Mouse (Mus musculus): Measurements from ENCODE around the gene Best2.
A peak's percentile ranks its signal among the peaks of the same experiment; 100 is the strongest.

The Best2 gene

DNA sequence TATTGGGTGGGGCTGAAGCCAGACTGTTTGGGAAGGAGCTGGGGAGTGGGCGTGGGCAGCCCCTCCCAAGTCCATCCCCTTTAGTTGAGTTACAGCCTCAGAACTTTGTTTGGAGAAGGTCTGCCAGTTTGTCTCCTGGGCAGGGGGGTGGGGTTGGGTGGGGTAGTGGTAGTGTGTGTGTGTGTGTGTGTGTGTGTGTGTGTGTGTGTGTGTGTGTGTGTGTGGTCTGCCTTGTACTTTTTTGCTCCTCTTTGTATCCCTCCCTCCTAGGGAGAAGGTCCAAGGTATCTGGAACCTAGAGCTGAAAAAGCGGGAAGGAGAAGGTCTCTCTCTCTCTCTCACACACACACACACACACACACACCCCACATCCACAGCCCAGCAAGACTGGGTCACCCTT is at the start of gene Best2:
Gene Best2 (minus strand): TSS at position 101 of the 400 bp plus-strand sequence.
- no peak for DNase-seq (ENCODE audit: low spot score)

DNA sequence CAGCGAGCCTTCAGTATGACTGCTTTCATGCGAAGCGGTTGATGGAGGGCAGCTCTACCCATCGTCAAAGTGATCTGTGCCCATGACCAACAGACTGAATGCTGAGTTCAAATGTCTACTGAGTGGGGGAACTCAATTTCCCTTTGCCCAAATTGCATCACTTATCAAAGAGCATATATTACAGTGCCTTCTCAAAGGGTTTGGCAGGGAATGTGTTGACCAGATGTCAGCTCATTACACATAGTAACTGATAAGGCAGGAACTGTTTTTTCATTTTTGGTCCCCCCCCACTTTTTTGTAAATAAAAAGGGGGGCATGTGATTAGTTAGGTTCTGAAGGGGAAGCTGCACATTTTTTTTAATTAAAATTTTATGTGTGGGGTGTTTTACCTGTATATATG is 48.3 kb upstream of the Best2 start:
- no peak for DNase-seq (ENCODE audit: low spot score)

DNA sequence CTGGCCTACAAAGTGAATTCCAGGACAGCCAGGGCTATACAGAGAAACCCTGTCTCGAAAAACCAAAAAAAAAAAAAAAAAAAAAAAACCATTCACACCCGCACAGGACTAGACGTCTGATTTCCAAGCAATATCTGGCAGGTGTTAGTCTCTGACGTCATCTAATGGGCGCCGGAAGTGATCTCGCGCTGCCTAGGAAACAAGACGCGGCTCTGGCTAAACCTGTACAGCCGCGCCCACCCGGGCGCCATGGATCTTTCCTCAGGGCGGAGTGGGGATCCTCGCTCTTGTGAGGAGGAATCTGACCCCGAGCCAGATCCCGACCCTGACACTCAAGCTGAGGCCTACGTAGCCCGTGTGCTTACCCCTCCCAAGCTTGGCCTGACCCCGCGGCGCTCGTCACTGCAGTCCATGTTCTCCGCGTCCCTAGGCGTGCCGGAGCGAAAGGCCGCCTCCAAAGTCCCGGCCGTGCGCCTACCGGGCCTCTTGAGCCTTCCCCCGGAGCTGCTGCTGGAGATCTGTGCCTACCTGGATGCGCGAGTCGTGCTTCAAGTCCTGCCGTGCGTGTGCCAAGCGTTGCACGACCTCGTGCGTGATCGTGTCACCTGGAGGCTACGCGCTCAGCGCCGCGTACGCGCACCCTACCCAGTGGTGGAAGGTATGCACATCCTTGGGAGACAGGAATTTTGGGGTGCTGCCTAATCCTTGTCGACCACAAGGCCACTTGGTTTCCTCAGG is 45.7 kb upstream of the Best2 start, which contains the start of gene Fbxw9:
Gene Fbxw9 (plus strand): TSS at position 177 of the 738 bp plus-strand sequence.
- DNase-seq (ENCODE audit: low spot score): peak; percentile 90

DNA sequence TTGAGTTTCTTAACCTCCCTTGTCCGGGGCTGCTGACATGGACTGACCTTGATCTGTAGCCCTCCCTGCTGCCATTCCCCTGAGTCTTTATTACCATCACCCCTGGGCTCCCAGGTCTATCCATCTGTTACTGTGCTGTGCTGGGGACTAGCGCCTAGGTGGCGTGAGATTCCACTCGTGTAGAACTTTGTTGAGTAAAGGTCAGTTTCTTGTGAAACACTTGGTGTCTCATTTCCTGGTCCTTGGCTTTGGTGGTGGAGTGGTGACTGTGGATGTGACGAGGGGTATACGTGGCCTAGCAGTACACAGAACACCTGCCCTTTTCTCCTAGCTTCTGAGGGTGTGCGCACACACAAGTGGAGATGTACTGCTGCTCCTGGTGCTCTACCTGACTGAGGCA is 43.0 kb upstream of the Best2 start:
- DNase-seq (ENCODE audit: low spot score): no peak

DNA sequence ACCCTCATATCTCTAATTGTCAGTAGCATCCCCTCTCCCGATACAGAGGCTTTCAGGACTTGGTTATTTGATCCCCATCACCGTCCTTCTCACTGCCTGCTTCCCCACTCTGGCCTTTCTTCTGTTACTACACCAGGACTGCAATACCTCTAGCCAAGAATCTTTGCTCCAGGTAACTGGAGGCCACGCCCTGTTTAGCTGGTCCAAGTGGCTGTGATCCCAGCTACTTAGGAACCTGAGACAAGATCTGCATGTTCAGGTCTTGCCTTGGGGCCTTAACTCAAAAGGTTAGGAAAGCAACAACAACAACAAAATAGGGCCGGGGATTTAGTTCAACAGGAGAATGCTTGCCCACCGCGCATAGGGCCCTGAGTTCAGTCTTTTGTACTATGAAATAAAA is 29.3 kb upstream of the Best2 start:
- DNase-seq (ENCODE audit: low spot score): no peak

DNA sequence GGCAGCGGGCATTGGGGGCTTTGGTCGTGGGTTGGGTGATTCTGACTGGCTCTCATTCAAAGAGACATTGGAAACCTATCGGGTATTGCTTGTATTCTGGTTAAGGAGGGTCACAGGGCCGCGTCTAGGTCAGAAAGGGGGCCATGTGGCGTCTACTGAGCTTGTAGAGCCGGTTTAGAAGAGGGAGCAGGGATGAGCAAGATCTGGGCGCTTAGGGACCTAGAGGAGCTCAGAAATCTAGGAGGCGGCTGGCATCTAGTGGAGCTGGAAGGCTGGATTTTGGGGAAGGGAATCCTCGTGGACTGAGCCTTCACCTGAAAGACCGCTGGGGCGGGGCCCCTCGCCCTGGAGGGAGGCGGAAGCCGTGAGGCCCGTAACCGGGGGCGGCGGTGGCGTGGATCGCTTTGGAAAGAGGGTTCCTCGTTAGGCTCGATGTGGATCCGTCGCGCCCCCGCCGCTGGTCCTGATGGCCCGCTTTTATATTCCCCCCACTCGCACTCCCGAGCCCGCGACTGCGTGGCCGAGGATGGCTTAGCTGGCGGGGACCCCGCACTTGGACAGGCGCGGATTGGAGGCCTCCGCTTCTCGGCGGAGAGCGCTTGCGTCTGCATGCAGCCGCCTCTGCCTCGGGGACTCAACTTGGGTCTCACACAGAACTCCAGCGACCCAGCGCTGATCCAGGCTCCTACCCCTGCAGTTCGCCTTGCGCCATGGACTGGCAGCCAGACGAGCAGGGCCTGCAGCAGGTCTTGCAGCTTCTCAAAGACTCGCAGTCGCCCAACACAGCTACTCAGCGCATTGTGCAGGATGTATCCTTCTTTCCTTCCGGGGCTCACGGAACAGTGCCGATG is 23.6 kb upstream of the Best2 start:
- peak; percentile 64 for DNase-seq (ENCODE audit: low spot score)

DNA sequence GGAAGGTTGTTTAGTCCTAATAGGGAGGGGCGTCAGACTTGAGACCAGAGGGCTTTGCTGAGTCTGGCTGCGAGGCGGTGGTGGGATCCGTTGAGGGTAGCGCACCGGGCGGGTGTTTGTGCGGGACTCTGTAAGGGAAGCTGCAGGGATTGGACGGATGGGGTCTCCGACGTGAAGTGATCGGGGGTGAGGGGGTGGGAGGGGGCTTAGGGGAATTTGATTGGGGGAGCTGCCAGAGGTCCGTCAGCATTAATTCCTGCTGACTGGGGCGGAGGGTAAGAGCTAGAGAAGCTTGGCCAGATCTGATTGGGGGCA is 23.0 kb upstream of the Best2 start:
- DNase-seq (ENCODE audit: low spot score): no peak

DNA sequence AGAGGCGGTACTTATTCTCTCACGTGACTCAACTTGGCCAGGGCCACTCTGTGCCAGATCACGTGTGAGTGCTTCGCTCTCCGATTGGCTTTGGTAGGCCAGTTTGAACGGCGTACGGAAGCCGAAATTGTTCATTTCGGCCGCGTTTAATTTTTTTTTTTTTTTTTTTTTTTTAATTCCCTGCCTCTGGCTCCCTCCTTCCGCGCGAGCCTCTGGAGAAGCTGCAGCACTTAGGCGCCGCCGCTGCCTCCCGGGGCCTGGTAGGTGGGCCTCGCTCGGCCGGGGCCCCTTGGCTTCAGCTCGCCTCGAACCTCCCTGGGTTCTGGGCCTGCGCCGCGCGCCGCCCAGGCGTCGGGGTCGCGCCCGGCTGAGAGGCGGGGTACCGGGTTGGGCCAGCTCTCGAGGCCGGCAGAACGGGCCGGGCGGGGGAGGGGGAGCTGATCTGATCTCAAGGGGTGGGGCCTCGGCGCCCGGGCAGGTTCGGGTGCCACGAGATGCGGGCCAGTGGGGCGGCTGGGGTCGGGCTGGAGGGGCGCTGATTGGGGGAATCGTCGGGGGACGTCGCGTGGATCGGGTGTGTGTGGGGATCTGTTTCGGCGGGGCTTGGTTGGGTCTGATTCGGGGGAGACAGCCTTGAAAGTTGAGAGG is 22.5 kb upstream of the Best2 start, which contains the start of gene Tnpo2:
Gene Tnpo2 (plus strand): TSS at position 198 of the 648 bp plus-strand sequence.
- peak; percentile 95 for DNase-seq (ENCODE audit: low spot score)

DNA sequence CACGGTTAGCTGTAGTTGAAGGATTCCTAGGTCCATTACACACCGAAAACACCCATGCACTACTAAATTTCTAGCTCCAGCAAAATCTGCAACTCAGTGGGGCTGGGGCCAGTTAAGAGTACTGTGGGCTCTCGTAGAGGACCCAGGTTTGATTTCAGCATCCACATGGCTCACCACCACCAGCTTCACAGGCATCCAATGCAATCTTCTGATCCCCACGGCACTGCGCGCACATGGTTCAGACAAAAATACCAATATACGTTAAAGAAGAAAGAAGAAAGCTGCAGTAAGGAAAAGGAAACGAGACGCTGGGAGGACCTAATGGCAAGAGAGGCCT is 22.0 kb upstream of the Best2 start:
- DNase-seq (ENCODE audit: low spot score): no peak

DNA sequence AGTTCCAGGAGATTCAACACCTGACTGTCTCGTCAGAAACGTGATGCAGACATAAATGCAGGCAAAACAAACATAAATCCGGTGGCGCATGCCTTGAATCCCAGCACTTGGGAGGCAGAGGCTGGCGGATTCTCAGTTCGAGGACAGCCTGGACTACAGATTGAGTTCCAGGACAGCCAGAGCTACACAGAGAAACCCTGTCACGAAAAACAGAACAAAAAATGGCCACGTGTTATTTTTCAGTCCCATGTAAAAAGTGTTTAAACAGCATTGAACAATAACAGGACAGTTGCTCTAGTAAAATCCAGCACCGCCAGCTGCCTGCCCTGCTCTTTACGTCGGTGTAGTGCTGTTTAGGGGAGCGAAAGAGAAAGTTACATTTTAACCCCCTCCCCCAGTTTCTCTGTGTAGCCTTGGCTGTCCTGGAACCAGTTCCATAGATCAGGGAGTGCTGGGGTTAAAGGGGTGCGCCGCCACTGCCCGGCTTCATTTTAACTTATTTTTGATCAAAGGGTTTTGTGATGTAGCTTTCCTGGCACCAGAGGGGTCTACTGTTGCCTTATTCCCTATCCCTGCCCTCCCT is 21.5 kb upstream of the Best2 start:
- peak; percentile 40 for DNase-seq (ENCODE audit: low spot score)

DNA sequence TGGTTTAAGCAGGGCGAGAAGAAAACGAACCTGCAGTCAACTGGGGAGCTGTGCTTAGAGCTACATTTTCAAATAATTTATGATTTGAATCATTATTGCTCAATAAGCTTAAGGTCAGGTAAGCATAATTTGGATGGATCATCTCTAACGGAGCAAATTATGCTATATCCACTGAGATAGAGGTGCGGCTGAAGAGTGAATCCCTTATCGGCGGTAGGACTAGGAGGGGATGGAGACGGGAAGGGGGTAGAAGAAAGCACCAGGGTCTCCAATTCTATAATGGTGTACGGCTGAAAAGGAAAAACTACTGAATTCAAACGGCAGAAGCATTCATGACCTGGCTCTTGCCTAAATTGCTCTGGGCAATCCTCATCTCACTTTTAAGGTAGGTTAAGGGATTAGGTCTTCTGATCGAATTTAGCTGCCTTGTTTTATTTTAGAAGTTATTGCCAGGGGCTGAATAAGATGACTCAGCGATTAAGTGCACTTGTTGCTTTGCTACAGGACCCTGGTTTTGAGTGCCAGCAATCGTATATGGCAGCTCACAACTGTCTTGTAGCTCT is 20.9 kb upstream of the Best2 start:
- DNase-seq (ENCODE audit: low spot score): peak; percentile 27

DNA sequence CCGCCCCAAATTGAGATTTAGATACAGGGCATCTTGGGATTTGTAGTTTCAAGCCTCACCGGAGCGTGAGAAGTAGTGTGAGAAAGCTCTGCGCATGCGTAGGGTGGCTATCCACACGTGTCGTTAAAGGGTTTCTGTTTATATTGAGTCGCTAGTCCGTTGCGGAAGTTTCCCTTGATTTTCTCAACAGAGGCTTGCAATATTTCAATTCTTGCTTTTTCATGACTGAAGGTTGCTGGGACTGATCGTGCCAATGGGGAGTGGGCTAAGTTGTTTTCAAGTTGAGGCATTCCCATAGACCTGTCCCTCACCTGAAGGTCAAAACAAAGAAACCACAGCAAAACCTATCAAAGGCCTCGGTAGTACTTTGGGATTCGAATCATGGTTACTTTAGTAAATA is 20.4 kb upstream of the Best2 start:
- peak; percentile 80 for DNase-seq (ENCODE audit: low spot score)

DNA sequence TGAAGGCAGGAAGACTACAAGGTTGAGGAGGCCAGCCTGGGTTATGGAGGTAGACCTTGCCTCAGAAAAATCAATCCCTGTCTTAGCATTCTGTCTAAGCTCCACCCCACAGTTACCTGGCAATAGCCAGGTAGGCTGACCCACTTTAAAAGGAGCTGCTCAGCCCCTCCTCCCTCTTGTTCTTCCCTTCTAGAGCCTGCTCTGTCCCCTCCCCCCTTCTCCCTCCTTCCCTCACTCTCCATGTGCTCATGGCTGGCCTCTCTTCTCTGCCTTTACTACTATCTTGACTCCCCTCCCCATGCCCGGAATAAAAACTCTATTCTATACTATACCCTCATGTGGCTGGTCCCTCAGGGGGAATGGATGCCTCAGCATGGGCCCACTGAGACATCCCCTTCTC is 19.5 kb upstream of the Best2 start:
- DNase-seq (ENCODE audit: low spot score): no peak

DNA sequence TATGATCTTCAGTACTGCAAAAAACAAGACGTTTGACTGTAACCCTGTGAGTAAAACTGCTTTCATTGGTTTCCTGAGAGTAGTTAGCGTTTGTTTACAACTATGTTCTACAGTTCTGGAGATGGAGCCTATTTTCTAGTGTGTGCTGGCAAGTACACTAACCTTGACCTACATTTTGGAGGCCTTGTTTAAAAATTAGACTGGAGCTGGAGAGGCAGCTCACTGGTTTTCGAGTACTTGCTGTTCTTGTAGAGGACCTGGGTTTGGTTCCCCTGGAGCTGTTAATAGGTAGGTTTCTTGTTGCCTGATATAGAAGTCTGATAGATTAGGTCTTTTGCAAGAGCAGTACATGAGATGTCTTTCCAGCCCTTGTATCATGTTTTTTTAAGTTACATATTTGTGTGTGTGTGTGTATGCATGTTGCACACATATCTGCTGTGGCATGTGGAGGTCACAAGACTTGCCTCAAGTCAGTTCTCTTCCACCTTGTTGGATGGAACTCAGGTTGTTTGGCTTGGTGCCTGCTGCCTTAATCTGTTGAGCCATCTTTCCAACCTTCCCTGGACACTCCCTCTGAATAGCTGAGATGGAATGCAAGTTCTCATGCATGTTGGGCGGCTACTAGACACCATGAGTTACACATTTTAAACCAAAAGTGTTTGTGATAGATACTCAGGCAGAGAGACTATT is 18.4 kb upstream of the Best2 start:
- no peak for DNase-seq (ENCODE audit: low spot score)

DNA sequence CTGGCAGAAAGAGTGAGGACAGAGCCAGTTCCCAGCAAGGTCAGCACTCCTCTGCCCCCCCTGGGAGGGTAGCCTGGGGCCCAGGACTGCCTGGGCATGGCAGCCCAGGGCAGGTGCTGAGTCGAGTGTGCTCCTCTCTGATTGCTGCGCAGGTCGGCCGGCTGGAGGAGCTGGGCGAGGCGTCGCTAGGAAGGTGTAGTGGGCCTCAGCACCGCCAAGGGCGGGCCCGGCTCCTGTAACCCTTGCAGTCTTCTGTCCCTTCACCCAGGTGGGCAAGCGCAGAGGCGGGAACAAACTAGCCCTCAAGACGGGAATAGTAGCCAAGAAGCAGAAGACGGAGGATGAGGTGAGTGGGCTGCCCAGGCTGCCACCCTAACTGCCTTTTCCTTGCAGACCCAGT is 14.9 kb upstream of the Best2 start:
- no peak for DNase-seq (ENCODE audit: low spot score)

DNA sequence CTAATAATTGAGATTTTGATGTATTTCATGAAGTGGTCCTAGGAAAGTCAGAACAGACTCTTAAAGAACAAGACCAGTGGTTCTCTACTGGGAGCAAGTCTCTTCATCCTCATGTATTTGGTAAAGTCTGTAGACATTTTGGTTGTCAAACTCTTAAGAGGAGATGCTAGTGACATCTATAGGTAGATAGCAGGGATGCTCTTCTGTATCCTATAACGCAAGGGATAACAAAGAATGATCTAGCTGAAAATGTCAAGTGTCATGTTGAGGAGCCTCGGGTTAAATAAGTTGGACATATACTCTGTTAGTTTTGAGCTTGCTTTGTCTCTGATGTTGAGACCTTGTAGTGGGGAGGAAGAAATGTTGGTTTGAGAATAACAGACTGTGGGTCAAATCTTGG is 13.6 kb upstream of the Best2 start:
- DNase-seq (ENCODE audit: low spot score): no peak

DNA sequence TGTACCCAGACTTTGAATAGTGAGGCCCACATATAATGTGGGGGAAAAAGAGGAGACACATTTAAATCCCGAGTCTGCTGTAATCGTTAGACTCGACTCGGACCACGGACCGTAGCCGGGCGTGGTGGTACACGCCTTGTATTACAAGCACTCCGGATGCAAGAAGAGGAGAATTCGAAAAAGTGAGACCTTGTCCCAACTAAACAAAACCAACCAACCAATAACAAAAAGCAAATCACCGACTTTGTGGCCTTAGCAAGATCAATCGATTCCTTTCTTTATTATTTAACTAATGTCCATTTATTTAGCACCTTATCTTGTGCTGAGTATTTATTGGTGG is 13.2 kb upstream of the Best2 start:
- DNase-seq (ENCODE audit: low spot score): peak; percentile 52

DNA sequence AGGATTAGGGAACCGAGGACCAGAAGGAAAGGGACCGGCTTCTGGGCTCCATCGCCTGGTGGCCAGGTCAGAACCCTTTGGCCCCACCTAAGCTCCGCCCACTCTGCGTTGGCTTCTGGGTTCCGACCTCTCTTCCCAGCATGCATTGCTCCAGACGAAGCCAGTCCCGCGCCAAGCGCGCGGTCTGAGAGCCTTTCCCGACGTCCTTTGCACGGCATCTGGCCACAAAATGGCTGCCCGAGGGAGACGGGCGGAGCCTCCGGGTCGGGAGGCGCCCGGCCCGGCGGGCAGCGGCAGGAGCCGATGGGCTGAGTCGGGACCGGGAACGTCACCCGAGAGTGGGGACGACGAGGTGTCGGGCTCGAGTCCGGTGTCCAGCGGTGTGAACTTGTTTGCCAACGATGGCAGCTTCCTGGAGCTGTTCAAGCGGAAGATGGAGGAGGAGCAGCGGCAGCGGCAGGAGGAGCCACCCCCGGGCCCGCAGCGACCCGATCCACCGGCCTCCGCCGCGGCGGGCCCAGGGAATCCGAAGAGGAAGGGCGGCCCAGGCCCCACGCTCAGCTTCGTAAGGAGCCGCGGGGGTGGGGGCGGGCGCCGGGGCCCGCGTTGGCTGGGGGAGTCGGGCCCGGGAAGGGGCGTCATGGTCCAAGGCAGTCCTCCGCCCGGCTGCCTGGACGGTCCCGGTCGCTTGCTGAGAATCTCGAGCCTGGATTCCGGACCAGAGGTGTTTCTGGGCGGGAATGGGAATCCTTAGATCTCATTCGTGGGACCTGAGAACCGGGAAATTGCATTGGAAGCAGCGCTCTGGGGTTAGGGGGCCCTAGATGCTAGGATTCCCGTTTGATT is 12.6 kb upstream of the Best2 start, which contains the start of gene Trir:
Gene Trir (plus strand): TSS at position 154 of the 846 bp plus-strand sequence.
- DNase-seq (ENCODE audit: low spot score): peak; percentile 99

DNA sequence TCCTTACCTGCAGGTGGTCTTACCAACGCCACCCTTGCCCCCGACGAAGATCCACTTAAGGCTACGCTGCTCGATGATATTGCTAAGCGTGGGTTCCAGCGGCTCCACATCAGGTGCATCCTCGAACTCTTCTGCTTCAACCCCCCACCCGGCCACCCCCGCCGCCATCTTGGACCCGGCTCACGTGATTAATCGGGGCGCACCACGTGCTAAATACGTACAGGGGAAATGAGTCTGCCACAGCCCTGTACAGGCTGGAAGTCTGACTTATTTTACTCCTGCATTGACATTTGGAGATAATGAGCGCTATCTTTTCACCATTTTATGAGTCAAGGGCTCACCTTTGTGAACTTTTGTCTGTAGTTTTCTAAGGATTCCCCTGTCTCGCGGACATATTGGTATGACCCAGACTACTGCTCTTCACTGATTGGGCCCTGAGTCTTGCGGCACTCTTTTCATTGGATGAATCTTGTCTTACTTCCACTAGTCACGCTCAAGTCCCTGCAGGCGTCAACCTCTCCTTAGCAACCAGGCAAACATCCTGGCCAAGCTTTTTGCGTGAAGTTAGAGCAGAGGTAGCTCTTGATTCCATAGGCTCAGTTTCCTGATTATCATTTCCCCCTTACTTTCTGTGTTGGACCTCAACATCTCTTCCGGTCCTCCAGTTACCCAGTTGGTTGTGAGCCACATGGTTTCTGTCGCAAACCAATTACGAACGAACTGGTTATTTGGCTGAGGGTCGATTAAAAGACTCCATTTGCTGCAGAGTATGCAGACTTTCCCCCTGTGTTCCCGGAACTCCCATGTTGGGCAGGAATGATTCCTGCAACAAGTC is 11.0 kb upstream of the Best2 start, which contains the start of gene Asna1:
Gene Asna1 (minus strand): TSS at position 184 of the 835 bp plus-strand sequence.
- DNase-seq (ENCODE audit: low spot score): peak; percentile 92

DNA sequence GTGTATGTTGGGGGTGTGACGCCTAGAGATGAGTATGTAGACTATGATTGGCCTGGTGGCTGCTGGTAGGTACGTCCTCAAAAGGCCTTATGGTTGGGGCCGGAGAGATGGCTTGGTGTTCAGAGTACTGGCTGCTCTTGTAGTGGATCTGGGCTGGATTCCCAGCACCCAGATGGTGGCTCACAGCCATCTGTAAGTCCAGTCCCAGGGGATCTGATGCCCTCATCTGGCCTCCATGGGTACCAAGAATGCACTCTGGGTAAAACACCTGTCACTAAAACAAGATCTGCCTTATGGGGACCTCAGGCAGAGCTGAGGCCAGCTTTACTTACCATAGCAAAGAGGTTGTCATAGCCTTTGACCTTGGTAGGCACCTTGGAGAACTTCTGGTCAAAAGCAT is 9.5 kb upstream of the Best2 start:
- DNase-seq (ENCODE audit: low spot score): no peak
